Mouse (Mus musculus) heart, embryonic 10.5 days (tissue): ENCODE data around the gene 4930568D16Rik. TPM values are rescaled to one million over a fixed set of nuclear protein-coding genes. Genes with fewer than 3 reads are reported as not detected.

Experiments
- DNase-seq: peaks from one replicate; pipeline ENCODE4 v3.0.0-alpha.2; 2017; ENCODE audit warnings: low spot score
- H3K27ac ChIP-seq: fragments of 300-500 bp; sonication (generic); 2 replicates; pipeline ENCODE4 v1.5.1; 2016; ENCODE audit warnings: mild to moderate bottlenecking
- H3K27me3 ChIP-seq: fragments of 300-500 bp; sonication (generic); 2 replicates; pipeline ENCODE4 v1.6.1; 2016; ENCODE audit warnings: mild to moderate bottlenecking; ENCODE audit not compliant: poor library complexity, insufficient read depth, severe bottlenecking
- H3K36me3 ChIP-seq: fragments of 300-500 bp; sonication (generic); 2 replicates; pipeline ENCODE4 v1.6.1; 2016; ENCODE audit warnings: mild to moderate bottlenecking, moderate library complexity
- H3K4me1 ChIP-seq: fragments of 300-500 bp; sonication (generic); 2 replicates; pipeline ENCODE4 v1.6.1; 2016; ENCODE audit warnings: mild to moderate bottlenecking
- H3K4me3 ChIP-seq: fragments of 300-500 bp; sonication (generic); 2 replicates; pipeline ENCODE4 v1.5.1; 2016; ENCODE audit warnings: mild to moderate bottlenecking, moderate library complexity
- H3K9me3 ChIP-seq: fragments of 300-500 bp; sonication (generic); 2 replicates; pipeline ENCODE4 v1.6.1; 2016; ENCODE audit warnings: mild to moderate bottlenecking, moderate library complexity
- WGBS: fragments of 180-500 bp; shearing (Covaris S2); methylation state at CpG from one replicate; pipeline ENCODE4 v1.1.7; 2016; 5-methylcytosine and 5-hydroxymethylcytosine counted together
- polyA plus RNA-seq: library from polyadenylated mRNA; unstranded; fragments of >200 nt; fragmentation: Nextera tagmentation; extraction: Ambion mirVana; gene quantifications from 2 replicates; pipeline ENCODE4 v1.2.1, GENCODE M21; 2016

The 4930568D16Rik gene
- polyA plus RNA-seq = not detected in 2 replicates

- DNase-seq = no peak
- Histone ChIP-seq H3K27ac (no peak within 1 kb of the TSS), H3K27me3 (no peaks in the 10 kb centered on the region), H3K9me3 (no peaks in the 10 kb centered on the region), H3K4me3 (no peak within 1 kb of the TSS), H3K36me3 (no peaks in the 10 kb centered on the region), H3K4me1 (no peaks in the 10 kb centered on the region)
- 52% methylated on average over 2 of the region's 2 CpGs for WGBS
These were observed at the start of gene 4930568D16Rik for GRCm38 (mm10) chr2:35367629-35368028. TSS of gene 4930568D16Rik (minus strand) at chr2:35367729.

GRCm38 (mm10) chr2:35417231-35417630 is 49.7 kb upstream of the 4930568D16Rik start:
- Histone ChIP-seq H3K4me1 (peaks cover 22% of the 10 kb centered on the region; the same call in 1 of the 2 replicates), H3K4me3 (no peak overlapping the region), H3K27ac (no peak overlapping the region), H3K9me3 (peaks cover 5% of the 10 kb centered on the region), H3K27me3 (no peaks in the 10 kb centered on the region), H3K36me3 (peaks cover 62% of the 10 kb centered on the region)
- DNase-seq = no peak
- WGBS = 33% methylated on average over 1 of the region's 1 CpGs

- H3K36me3 ChIP-seq = peaks cover 60% of the 10 kb centered on the region
- DNase-seq = no peak
- no peak overlapping the region for H3K27ac ChIP-seq
- H3K4me3 ChIP-seq = no peak overlapping the region
- H3K27me3 ChIP-seq = no peaks in the 10 kb centered on the region
- peaks cover 22% of the 10 kb centered on the region; the same call in 1 of the 2 replicates for H3K4me1 ChIP-seq
- H3K9me3 ChIP-seq = peaks cover 5% of the 10 kb centered on the region
- WGBS = 79% methylated on average over 6 of the region's 6 CpGs
These were observed 48.9 kb upstream of the 4930568D16Rik start for GRCm38 (mm10) chr2:35416473-35416872.

GRCm38 (mm10) chr2:35412810-35413209 is 45.3 kb upstream of the 4930568D16Rik start:
- 88% methylated on average over 3 of the region's 3 CpGs for WGBS
- H3K27ac ChIP-seq = no peak overlapping the region
- H3K27me3 ChIP-seq = no peaks in the 10 kb centered on the region
- peaks cover 42% of the 10 kb centered on the region for H3K4me1 ChIP-seq
- no peaks in the 10 kb centered on the region for H3K9me3 ChIP-seq
- H3K4me3 ChIP-seq = no peak overlapping the region
- DNase-seq = no peak
- H3K36me3 ChIP-seq = peaks cover 57% of the 10 kb centered on the region

GRCm38 (mm10) chr2:35412246-35412645 is 44.7 kb upstream of the 4930568D16Rik start:
- 75% methylated on average over 2 of the region's 2 CpGs for WGBS
- Histone ChIP-seq H3K36me3 (peaks cover 60% of the 10 kb centered on the region), H3K27me3 (no peaks in the 10 kb centered on the region), H3K27ac (no peak overlapping the region), H3K9me3 (no peaks in the 10 kb centered on the region), H3K4me1 (peaks cover 40% of the 10 kb centered on the region), H3K4me3 (no peak overlapping the region)
- no peak for DNase-seq

GRCm38 (mm10) chr2:35411640-35412190 is 44.2 kb upstream of the 4930568D16Rik start:
- Histone ChIP-seq H3K4me1 (peaks cover 35% of the 10 kb centered on the region), H3K36me3 (peaks cover 61% of the 10 kb centered on the region), H3K27ac (no peak overlapping the region), H3K27me3 (no peaks in the 10 kb centered on the region), H3K4me3 (no peak overlapping the region), H3K9me3 (no peaks in the 10 kb centered on the region)
- peak; percentile 66 for DNase-seq
- 63% methylated on average over 10 of the region's 10 CpGs for WGBS

GRCm38 (mm10) chr2:35409466-35409865 is 41.9 kb upstream of the 4930568D16Rik start:
- WGBS = 76% methylated on average over 6 of the region's 6 CpGs
- peaks cover 34% of the 10 kb centered on the region for H3K4me1 ChIP-seq
- H3K36me3 ChIP-seq = peaks cover 73% of the 10 kb centered on the region
- H3K27ac ChIP-seq = peak overlapping the region; percentile 47; the same call in 1 of the 2 replicates
- no peaks in the 10 kb centered on the region for H3K9me3 ChIP-seq
- no peaks in the 10 kb centered on the region for H3K27me3 ChIP-seq
- DNase-seq = peak; percentile 68
- H3K4me3 ChIP-seq = no peak overlapping the region

- Histone ChIP-seq H3K4me1 (peaks cover 26% of the 10 kb centered on the region), H3K9me3 (no peaks in the 10 kb centered on the region), H3K27me3 (no peaks in the 10 kb centered on the region), H3K4me3 (no peak overlapping the region), H3K36me3 (peaks cover 79% of the 10 kb centered on the region), H3K27ac (no peak overlapping the region)
- 64% methylated on average over 5 of the region's 5 CpGs for WGBS
- peak; percentile 67 for DNase-seq
These were observed 41.0 kb upstream of the 4930568D16Rik start for GRCm38 (mm10) chr2:35408409-35409110.

- Histone ChIP-seq H3K4me3 (no peak overlapping the region), H3K4me1 (peaks cover 22% of the 10 kb centered on the region), H3K36me3 (peaks cover 72% of the 10 kb centered on the region), H3K27ac (peak overlapping the region; percentile 42; the same call in 1 of the 2 replicates), H3K27me3 (no peaks in the 10 kb centered on the region), H3K9me3 (no peaks in the 10 kb centered on the region)
- WGBS = 72% methylated on average over 7 of the region's 7 CpGs
- peak; percentile 74 for DNase-seq
These were observed 40.3 kb upstream of the 4930568D16Rik start for GRCm38 (mm10) chr2:35407878-35408277.

- Histone ChIP-seq H3K36me3 (peaks cover 71% of the 10 kb centered on the region), H3K27me3 (no peaks in the 10 kb centered on the region), H3K4me1 (peaks cover 22% of the 10 kb centered on the region), H3K27ac (no peak overlapping the region), H3K9me3 (no peaks in the 10 kb centered on the region), H3K4me3 (no peak overlapping the region)
- DNase-seq = peak; percentile 61
- WGBS = 80% methylated on average over 6 of the region's 6 CpGs
These were observed 39.7 kb upstream of the 4930568D16Rik start for GRCm38 (mm10) chr2:35407266-35407665.

- Histone ChIP-seq H3K4me3 (no peak overlapping the region), H3K27ac (no peak overlapping the region), H3K27me3 (no peaks in the 10 kb centered on the region), H3K36me3 (peaks cover 68% of the 10 kb centered on the region), H3K9me3 (no peaks in the 10 kb centered on the region), H3K4me1 (peaks cover 22% of the 10 kb centered on the region)
- DNase-seq = peak; percentile 54
- 89% methylated on average over 1 of the region's 1 CpGs for WGBS
These were observed 39.1 kb upstream of the 4930568D16Rik start for GRCm38 (mm10) chr2:35406611-35407010.

GRCm38 (mm10) chr2:35402391-35402790 is 34.9 kb upstream of the 4930568D16Rik start:
- Histone ChIP-seq H3K4me1 (peaks cover 8% of the 10 kb centered on the region), H3K9me3 (no peaks in the 10 kb centered on the region), H3K27me3 (no peaks in the 10 kb centered on the region), H3K4me3 (no peak overlapping the region), H3K27ac (no peak overlapping the region), H3K36me3 (peaks cover 45% of the 10 kb centered on the region)
- 90% methylated on average over 16 of the region's 16 CpGs for WGBS
- no peak for DNase-seq

GRCm38 (mm10) chr2:35400739-35401138 is 33.2 kb upstream of the 4930568D16Rik start:
- 87% methylated on average over 7 of the region's 7 CpGs for WGBS
- no peak for DNase-seq
- H3K4me3 ChIP-seq = no peak overlapping the region

More at GRCm38 (mm10) chr2:35400739-35401138, 33.2 kb upstream of the 4930568D16Rik start:
- Histone ChIP-seq H3K27ac (no peak overlapping the region), H3K9me3 (no peaks in the 10 kb centered on the region), H3K36me3 (peaks cover 28% of the 10 kb centered on the region), H3K4me1 (peaks cover 8% of the 10 kb centered on the region), H3K27me3 (no peaks in the 10 kb centered on the region)
